Mouse (Mus musculus): ENCODE measurements around the gene Paqr3. TPM values are rescaled to one million over a fixed set of nuclear protein-coding genes. Genes with fewer than 3 reads are reported as not detected.

Gene Paqr3
- total RNA-seq, 2 experiments from 2014 or later: 2.3 to 2.4 TPM

GRCm38 (mm10) chr5:97087030-97087630 is 24.3 kb downstream of the Paqr3 start:
- peak; percentile 34 to 37 for DNase-seq
- intact Hi-C loops (cut with DNase I): no loop called here

- intact Hi-C loops (cut with DNase I): no loop called here
- no peak for DNase-seq
These were observed 26.3 kb downstream of the Paqr3 start for GRCm38 (mm10) chr5:97085071-97085470.

DNA sequence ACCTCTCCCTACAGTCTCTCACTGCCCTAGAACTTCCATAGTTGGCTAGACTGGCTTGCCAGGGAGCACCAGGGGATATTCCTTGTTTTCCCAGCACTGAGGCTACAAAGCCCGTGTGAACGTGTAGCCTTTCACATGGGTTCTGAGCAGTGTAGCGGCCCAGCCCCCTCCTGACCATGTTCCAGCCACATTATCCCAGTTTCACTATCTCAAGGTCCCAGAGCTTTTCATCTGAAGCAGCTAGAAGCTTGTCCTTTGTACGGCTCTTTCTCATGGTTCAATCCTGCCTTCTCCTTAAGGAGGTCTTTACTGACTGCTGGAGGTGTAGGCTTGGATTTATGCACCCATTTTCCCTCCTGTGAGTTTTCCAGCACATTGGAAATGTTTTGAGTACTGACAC is 26.9 kb downstream of the Paqr3 start:
- no peak for DNase-seq
- intact Hi-C loops (cut with DNase I): no loop called here

DNA sequence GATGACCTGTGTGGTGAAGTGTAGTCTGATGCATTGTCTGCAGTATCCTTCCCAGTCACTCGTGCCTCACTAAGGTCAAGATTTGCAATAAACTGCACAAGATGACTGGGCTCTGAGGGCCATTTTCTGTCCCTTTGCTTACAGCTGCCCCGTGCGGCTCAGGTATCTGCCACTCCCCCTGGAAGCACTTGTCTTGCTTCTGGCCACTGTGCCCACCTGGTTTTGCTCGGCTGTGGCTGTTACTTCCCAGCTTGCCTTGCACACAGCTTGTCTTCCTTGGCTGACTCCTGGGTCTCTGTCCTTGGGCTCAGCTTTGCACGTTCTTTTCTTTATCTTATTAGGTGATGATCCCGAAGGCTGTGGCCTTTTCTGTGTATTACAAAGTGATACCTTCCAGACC is 27.7 kb downstream of the Paqr3 start:
- intact Hi-C loops (cut with DNase I): no loop called here
- DNase-seq: no peak

DNA sequence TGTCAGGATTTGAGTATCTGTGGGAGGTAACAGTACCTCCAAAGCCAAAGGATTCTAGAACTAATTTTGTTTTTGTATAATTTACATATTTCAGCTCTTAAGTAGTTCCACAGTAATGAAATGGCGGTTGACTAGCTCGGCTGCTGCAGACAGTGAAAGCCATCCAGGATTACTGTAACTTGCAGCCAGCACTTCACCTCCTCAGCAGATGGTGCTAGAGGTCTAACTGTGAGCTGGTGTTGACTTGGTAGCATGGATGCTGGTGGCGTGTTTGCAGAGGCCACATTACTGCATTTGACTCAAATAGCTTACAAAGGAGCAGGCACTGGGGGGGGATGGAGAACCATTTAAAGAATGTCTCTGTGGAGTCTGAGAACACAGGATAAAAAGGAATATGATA is 29.9 kb downstream of the Paqr3 start:
- intact Hi-C loops (cut with DNase I): no loop called here
- DNase-seq: no peak

DNA sequence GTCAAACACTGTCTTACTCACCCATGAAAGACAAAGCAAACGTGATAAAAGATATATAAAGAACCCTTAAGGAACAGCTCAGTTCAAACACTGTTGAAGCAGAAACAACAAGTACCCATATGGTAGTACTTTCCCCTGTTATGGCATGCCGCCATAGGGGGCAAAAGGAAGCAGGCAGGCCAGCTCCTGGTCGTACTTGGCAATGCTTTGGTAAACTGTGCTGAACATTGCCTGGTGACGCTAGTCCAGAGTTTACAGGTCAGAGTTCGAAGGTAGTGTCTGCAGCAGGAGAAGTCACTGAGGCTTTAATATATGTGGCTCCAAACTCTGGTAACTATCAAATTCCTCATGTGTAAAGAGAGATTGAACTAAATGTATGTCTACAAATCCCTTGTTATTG is 32.8 kb downstream of the Paqr3 start:
- intact Hi-C loops (cut with DNase I): no loop called here
- no peak for DNase-seq

DNA sequence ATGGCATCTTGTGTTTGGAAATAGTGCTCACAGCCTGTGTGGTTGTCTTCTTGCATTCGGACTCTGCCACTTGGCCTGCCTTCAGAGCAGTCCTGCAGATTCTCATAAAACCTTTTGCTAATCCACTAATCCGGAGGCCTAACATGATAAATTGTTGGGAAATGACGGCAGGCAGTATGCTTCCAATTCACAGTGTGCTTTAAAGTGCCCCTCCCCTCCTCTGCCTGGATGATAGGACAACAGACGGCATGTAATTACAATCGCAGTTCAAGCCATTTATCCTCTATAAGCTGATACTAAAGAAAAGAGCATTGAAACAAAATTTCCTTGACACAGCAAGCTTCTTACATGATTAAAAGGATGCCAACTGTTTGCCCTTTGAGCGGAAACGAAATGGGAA is 33.7 kb downstream of the Paqr3 start:
- intact Hi-C loops (cut with DNase I): no loop called here
- DNase-seq: no peak

DNA sequence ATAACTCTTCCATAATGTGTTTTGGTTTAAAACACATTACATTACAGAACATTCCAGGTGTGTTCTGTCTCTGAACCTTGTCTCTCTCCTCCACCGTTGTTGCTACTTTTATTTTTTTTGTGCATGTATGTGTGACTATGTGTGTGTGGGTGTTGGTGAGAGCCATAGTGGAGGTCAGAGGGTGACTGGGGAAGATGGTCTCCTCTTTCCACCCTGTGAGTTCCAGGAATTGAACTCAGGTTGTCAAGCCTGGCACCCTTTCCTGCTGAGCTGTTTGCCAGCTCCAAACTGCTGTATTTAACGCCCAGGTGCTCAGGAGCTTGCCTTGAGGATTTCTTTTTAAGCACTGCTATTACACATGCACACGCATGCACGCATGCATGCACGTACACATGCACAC is 35.2 kb downstream of the Paqr3 start:
- intact Hi-C loops (cut with DNase I): no loop called here
- DNase-seq: no peak

DNA sequence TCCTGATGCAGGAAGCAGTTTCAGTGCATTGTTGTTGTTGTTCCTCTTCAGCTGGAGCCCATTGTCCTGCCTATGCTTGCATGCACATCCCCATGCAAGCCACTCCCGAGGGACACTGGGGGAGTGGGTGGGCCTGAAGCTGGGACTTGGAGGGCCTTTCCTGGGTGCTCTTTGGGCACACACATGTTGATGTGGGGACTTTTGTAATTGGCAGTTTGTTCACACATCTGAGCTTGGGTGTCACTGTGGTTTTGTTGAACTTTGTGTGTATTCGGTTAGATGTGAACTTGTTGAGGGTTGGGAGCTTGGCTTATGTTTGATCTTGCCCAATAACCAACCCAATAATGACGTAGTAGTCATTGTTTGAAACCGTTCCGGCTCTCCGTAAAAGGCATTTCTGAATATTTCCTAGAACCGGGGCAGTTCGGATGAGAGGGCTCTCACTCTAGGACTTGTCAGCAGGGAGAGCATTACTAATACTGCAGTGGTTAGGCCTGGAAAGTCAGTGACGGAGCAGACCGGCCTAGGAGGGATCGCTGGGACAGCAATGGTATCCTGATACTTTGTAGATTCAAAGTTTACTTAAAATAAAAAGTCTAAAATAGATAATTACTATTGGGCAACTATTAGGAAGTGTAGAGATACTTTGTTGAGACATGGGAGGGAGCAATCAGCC is 35.8 kb downstream of the Paqr3 start:
- intact Hi-C loops (cut with DNase I): no loop called here
- DNase-seq: no peak

DNA sequence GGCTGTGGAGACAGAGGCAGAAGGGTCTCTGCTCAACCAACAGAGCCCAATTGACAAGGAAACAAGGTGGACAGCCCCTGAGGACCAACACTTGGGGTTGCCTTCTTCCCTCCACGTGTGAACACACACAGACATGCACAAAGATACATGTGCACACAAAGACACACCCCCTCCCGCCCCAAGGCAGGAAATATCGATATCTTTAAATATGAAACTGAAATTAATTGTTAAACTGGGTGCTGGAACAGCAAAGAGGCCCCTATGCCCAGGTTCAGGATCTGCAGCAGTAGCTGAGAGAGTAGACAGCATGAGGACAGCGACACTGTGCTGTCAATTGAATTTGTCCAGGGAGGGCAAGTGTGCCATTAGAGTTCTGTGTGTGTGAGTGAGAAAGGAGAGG is 45.6 kb downstream of the Paqr3 start:
- intact Hi-C loops (cut with DNase I): no loop called here
- DNase-seq: no peak

- intact Hi-C loops (cut with DNase I): no loop called here
- DNase-seq: no peak
These were observed 49.4 kb downstream of the Paqr3 start for GRCm38 (mm10) chr5:97062041-97062440.

GRCm38 (mm10) chr5:97060864-97061263 is 50.5 kb downstream of the Paqr3 start:
- intact Hi-C loops (cut with DNase I): no loop called here
- no peak for DNase-seq

DNA sequence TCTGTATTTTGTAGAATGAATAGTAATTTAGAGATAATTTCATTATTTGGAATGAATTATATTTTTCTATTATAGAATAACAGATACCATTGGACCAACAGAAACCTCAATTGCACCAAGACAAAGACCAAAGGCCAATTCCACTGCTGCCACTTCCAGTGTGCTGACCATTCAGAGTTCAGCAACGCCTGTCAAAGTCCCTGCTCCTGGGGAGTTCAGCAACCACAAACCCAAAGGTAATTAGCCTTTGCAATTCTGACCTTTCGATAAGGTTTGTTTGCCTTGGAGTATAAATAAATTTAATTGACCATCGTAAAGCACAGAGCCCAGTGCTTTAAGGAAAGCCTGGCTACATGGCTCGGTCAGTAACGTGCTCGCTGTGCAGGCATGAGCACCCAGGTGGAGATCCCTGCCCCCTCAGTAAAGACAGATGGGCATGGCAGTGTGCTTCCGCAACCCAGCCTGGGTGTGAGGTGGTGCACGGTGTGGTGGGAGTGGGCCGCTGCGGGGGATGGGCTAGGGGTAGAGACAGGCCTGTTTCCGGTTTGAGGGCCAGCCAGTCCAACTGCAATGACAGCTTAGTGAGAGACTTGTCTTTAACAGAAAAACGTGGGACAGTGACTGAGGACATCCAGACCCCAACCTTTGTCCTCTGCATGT is 54.5 kb downstream of the Paqr3 start:
- DNase-seq: no peak
- intact Hi-C loops (cut with DNase I): loop anchor here (5.0 kb wide), 1 partner anchor 790 kb away; no protein-coding TSS in a partner anchor

- intact Hi-C loops (cut with DNase I): loop anchor here (5.0 kb wide), 1 partner anchor 789 kb away; no protein-coding TSS in a partner anchor
- DNase-seq: no peak
These were observed 55.0 kb downstream of the Paqr3 start for GRCm38 (mm10) chr5:97056359-97056758.

GRCm38 (mm10) chr5:97055511-97056068 is 55.8 kb downstream of the Paqr3 start:
- intact Hi-C loops (cut with DNase I): loop anchor here (1.0 to 5.0 kb wide), 2 partner anchors 201 to 788 kb away; no protein-coding TSS in a partner anchor
- DNase-seq: peak in 1 of 2 experiments; percentile 58

DNA sequence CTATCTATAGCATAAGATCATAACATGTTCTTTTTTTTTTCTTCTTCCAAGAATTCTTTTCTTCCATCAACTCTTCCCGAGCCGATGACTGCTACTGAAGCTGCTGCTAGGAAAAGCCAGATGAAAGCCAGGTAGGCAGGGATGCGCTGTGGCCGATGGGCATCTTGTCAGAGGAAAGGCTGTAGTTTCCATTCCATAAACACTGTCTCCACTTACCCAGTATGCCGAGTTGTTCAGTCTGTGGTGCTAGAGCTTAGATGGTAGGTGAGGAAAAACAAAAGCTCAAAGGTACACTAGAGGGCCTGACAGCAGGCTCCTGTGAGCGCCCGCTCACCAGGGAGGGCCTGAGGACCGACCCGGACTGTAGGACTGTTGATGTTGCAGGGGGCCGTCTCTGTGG is 56.6 kb downstream of the Paqr3 start:
- intact Hi-C loops (cut with DNase I): loop anchor here (1.0 to 5.0 kb wide), 3 partner anchors 58 to 788 kb away; partner anchors contain the start of gene Bmp2k

GRCm38 (mm10) chr5:97054166-97054565 is 57.2 kb downstream of the Paqr3 start:
- intact Hi-C loops (cut with DNase I): loop anchor here (5.0 kb wide), 1 partner anchor 57 kb away; the partner anchor contains the start of gene Bmp2k
- no peak for DNase-seq

More for the DNA sequence above, 56.6 kb downstream of the Paqr3 start:
- no peak for DNase-seq

DNA sequence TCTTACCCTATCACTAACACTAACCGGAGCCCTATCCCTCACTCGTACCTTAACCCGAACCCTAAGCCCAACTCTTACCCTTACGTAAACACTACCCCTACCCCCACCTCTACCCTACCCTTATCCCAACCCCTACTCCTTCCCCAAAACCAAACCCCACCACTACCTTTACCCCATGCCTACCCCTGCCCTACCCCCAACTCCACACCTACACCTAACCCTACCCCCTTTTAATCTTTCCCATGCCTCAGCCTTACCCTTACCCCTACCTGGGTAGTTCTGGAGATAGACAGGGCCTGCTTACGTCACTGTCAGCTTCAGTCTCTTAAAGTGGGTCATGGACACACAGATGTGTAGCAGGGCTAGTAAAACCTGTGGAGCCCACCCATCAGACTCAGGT is 62.5 kb downstream of the Paqr3 start:
- intact Hi-C loops (cut with DNase I): no loop called here

DNA sequence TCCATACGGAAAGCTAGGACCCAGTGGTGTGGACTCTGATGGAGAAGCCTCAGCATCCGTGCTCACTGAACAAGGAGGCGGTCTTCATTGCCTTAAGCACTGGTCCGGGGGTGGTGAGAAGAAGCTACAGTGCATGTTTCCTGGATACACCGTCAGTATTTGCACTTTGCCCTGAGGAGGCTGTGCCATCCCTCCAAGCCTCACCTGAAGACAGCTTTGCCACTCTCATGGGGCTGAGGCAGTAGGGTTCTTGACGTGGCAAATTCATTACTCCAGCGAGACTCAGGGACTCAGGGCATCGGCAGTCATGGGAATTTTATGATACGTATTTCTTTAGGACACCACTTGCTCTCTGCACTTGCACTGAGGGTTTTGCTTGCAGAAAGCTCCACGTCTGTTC is 64.7 kb downstream of the Paqr3 start:
- intact Hi-C loops (cut with DNase I): no loop called here
- DNase-seq: no peak

More for the DNA sequence above, 62.5 kb downstream of the Paqr3 start:
- no peak for DNase-seq

DNA sequence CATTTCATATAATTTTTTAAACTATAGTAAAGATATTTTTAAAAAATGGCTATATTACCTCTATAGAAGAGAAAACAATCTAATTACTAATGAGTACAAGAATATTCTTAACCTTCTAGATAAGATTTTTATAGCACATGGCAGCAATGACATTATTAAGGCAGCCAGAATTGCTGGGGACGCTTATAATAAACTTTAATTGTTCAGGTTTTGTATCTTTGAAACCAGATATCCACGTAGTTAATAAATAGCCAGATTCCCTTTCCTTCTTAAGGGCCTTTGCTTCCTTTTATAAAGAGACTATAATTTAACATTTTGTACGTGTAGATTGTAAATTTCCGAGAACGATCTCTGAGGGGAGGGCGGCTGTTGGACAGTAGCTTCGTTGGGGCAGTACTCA is 66.1 kb downstream of the Paqr3 start:
- intact Hi-C loops (cut with DNase I): no loop called here
- no peak for DNase-seq
